Mouse (Mus musculus): ENCODE data around the gene Coro2b.

DNA sequence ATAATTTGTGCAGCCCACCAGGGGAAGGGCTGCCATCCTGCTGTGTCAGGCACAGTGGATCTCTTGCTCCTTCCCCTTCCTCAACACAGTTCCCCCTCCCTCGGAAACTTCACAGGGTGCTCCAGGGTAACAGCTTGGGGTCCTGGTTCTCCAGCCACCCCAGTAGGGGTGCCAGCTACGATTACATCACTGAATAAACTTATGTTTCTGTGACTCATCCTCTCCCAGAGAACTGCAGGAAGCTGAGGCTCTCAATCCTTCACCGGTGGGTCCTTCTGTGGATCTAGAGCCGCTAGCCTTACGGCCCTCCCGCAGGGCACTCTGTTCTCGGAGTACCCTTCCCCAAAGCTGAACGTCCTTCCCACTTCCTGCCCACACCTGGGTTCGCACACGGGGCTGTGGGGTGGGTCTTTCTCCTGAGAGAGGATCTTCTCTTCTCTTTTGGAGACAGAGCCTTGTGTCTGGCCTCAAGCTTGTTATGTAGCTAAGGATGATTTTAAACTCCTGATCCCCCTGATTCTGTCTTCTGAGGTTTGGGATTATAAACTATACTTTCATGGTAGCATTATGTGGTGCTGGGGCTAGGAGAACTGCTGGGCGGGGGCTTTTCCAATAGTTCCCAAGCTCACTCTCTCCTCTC, 136.2 kb downstream of the Coro2b start:
- TF ChIP-seq CTCF (IDR thresholded peaks at IDR 0.05; ENCODE audit: control insufficient read depth, insufficient read depth, low read length), result no peak
- no peak for TF ChIP-seq POLR2A (IDR thresholded peaks at IDR 0.05; ENCODE audit: borderline replicate concordance, control insufficient read depth, low read depth, low read length)
